Mouse (Mus musculus): ENCODE measurements at regions not wholly inside any gene's neighbourhood (a gene's known extent, or its start where the extent isn't known, plus 50 kb on each side); places are given as distances from the start of the nearest gene placed in this dataset.
"Not testable (repeated sequence)": the region's sequence is repeated elsewhere in the genome, so short reads cannot be mapped to it uniquely, and the experiment has no call there.

GRCm38 (mm10) chrX:126693131-126693805 is 122.4 kb downstream of the 4932411N23Rik start:
- not testable (repeated sequence) for DNase-seq (ENCODE audit: low read depth, low spot score)

- not testable (repeated sequence) for DNase-seq (ENCODE audit: low read depth, low spot score)
Observed at GRCm38 (mm10) chrX:126690828-126691227, 124.8 kb downstream of the 4932411N23Rik start.

DNA sequence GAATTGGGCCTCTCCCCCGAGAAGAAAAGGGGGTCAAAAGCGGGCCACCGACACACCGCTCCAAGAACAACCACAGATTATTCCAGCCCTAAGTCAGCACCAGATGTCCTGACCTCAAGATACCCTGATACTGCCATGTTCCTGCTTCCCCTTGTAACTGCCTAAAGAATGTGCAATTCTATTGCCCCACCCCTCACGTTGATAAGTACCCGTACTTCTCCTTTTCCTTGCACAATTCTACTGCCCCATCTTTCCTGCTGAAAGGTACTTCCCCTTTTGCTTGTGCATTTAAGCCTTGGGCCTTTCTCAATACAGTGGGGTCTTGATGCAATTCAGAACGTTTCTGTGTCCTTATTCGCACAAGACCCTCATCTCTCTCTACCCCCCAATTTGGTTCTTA is 130.6 kb downstream of the 4932411N23Rik start:
- DNase-seq (ENCODE audit: low read depth, low spot score), result peak; percentile 38

- no peak for DNase-seq (ENCODE audit: low read depth, low spot score)
Observed at GRCm38 (mm10) chrX:126655737-126656136, 159.9 kb downstream of the 4932411N23Rik start.

Measured in 3T3-L1 (cell line).